Mouse (Mus musculus): ENCODE data around the gene Pgpep1.
A peak's percentile ranks its signal among the peaks of the same experiment; 100 is the strongest.

The Pgpep1 gene

DNA sequence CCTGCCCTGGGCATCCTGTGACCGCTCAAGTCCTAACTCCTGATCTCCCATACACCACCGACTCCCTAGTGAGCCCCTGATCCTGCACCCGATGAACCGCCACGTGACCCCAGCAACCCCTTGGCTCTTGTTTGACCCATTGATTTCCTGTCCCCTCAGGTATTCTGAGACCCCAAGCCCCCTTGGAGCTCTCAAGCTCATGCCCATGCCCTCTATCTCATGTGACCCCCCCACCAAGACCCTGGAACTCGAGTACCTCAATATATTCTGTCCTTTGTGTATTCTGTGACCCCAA lies 52.6 kb downstream of the Pgpep1 start:
- DNase-seq, result no peak

- DNase-seq, result no peak
These were observed 53.2 kb downstream of the Pgpep1 start for GRCm38 (mm10) chr8:70606780-70607602.

DNA sequence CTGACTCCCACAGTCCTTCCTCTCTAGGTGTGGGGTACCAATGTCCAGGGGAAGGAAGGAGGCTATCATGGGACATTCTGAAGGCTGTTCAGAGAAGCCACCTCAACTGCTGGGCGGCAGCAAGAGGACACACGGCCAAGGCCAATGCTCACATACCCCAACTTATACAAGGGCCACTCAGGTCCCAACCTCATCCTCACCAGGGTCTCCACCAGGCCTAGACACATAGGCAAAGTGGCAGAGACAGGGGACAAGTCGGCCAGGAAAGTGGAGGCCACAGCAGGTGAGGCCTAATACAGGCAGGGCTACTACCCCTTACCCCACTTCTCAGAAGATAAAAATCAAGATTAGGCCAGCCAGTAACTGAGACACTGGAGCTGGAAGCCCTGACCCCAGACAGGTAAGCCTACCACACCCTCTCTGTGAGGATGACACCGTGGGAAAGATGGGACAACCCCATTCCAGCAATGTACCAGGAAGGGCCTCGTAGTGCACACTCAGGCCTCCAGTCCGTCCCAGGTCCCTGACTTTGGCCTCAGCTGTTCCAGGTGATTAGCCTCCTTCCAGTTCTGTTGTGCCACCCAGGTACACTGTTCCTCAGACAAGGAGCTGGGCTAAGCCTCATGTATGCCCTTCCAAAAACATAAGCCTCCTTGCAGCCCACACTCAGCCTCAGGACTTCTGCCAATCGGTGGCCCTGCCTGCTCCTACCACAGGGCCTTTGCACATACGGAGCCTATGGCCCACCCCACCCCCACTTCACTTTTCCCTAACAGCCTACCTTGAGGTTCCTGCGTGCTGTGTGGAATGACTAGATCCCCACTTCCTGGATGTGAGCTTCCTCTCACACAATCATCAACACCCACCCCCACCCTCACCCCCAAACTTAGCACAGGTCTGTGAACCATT lies 54.1 kb downstream of the Pgpep1 start:
- DNase-seq, result no peak

- no peak for DNase-seq
These were observed 55.6 kb downstream of the Pgpep1 start for GRCm38 (mm10) chr8:70604558-70604957.

DNA sequence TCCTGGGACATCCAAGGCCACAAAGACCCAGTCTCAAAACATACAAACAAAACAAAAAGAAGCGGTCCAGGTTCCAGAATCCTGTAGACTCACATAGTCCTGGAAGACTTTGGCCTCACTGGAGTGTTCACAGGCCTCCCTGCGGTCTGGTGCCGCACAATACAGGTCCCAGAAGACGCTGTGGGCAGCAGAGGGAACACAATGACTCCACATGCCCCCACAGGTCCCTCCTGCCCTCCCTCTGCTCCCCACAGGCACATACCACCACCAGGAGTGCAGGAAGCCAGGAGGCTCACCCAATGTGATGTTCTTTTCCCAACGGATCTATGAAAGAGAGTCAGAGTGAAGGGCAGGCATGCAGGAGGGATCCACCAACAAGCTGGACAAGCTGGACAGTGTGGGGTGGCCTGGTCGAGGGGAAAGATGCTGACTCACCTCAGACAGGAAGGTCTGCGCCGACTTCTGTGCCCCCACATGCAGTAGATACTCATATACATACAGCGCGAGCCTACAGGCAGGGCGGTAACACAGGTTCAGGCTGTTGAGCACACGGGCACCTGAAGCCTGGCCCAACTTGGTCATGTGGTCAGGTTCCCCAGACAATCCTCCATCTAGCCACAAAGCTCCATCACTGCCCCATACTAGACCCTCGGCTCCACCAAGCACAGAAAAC lies 57.9 kb downstream of the Pgpep1 start:
- DNase-seq, result no peak

GRCm38 (mm10) chr8:70601271-70601649 lies 58.9 kb downstream of the Pgpep1 start:
- peak; percentile 85 for DNase-seq

DNA sequence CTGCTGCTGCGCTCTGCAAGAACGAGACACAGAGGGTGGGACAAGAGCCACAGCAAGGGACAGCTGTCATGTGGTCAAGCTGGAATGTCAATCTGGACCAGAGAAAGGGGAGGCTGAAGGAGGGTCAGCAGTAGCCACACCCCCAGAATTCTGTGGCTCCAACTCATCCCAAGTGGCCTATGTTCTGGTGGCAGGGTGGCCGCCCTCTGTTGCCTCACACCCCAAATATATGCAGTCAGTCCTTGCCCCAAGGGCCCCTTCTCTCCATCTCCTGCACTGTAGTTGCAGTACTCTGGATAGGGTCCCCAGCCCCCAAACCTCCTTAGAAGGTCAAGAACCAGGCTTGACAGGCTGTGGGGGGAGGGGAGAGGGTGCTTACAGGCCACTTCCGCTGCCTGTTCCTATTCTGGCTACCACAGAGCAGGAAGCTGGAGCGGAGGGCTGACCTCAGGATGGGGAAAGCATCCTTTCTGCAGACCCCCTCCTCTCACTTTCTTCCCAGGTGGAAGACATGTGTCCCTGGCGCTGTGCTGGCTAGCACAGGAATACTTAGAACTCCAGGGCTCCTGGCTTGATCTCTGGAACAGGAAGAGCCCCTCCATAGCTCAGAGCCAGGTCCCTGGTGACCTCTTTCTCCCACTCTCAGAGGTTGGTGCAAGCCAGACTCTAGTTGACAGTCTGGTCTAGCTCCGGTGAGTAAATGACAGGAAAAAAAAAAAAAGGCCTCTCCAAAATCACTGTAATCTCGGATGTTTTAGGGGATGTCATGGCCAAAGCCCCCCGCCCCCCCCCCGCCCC lies 59.5 kb downstream of the Pgpep1 start:
- peak; percentile 59 for DNase-seq

- DNase-seq, result no peak
These were observed 60.5 kb downstream of the Pgpep1 start for GRCm38 (mm10) chr8:70599507-70600290.

DNA sequence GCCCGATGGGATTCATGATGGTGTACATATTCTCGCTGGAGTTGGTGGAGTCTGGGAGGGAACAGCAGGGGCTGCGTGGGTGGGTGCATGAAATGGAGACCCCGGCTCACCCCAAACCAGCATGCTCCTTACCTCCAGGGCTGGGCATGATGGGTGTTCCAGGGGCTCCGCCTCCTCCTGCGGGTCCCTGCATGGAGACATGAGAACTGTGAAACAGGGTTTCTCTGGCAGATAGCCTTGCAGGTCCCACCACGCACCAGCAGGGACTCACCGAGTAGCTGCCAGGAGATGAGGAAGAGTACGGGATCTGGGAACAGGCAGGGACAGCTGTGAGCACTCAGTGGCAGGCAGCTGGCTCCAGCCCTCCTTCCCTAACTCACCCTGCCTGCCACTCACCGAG lies 61.5 kb downstream of the Pgpep1 start:
- no peak for DNase-seq

DNA sequence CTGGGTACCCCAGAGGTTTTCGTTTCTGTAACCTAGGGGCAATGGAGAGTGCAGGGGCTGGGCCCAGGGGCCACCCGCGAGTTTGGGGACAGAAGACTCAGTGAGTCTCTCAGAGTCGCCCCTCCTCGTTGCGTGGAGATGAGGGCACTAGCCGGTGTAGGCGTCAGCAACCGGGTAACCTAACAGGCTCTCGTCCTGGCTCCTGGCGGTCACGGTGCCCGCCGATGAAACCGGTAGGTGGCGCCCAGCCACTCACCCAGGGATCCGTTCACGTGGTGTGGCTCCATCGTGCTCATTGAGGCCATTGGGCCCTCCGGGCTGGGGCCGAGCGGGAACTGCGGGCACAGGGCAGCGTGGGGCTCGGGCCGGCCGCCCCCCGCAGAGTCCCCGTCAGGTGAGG lies 61.9 kb downstream of the Pgpep1 start:
- DNase-seq, result peak; percentile 85

- DNase-seq, result no peak
These were observed 62.5 kb downstream of the Pgpep1 start for GRCm38 (mm10) chr8:70597417-70598272.

DNA sequence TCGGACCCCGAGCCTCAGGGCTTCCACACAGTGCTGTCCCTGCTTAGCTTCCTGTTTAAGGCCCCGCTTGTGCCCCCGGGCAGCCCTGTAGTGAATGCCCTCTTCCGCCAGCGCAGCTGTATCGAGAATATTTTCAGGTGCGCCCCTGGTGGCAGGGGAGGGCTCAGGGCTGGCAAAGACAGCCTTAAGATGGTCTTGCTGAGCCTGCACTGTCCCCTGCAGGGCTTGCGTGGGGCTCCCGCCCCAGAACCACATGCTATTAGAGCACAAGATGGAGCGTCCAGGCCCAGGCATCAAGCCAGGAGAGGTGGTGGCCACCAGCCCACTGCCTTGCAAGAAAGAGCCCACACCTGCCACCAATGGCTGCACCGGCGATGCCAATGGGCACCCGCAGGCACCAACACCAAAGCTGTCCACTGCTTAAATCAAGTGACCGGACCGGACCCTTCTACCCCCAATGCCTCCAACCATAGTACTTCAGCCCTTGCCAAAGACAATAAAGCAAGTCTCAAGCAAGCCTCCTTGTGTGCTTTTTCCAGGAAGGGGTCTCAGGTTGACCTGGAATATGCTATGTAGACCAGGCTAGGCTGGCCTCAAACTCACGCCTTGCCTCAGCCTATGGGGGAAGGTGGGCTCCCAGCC lies 63.3 kb downstream of the Pgpep1 start:
- no peak for DNase-seq

Measured in lung, postnatal 14 days (tissue).